Mouse (Mus musculus): Measurements from ENCODE around the gene Apbb2. TPM values are rescaled to one million over a fixed set of nuclear protein-coding genes. Genes with fewer than 3 reads are reported as not detected.

The Apbb2 gene
- polyA plus RNA-seq, 1 experiment from 2014 or later: 38.0 TPM

DNA sequence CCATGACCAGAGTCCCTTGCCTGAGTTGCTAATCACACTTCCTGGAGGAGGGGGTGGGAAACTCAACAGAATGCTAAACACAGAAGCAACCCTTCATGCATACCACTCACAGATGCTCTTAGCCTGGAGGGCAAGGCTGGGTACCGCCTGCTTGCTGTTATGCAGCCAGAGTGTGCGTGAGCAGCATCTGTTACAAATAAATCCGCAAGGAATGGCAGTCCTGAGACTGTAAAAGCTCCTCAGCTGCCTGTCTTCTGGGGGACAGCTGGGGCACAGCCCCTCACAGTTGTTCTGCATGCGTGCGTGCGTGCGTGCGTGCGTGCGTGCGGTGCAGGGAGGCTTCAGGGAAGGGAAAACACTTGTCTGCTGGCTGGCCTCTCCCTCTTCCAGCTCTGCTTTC lies 250.9 kb downstream of the Apbb2 start:
- TF ChIP-seq CTCF (IDR thresholded peaks at IDR 0.05): no peak
- CTCF ChIA-PET: interaction anchor here (1.1 to 2.8 kb wide), 4 partner anchors 12 to 125 kb away, joined by 3 to 8 read pairs (median 4); no protein-coding TSS in a partner anchor
- in situ Hi-C loops (cut with MboI; ENCODE audit: low pct_unique_long_range_greater_than_20kb): no loop called here
- POLR2A ChIA-PET: interaction anchor here (0.5 to 1.4 kb wide), 2 partner anchors 43 to 116 kb away, joined by 3 read pairs; no protein-coding TSS in a partner anchor
- H3K27me3 ChIP-seq: no peaks in the 10 kb centered on the region
- DNase-seq (ENCODE audit: low read depth, low spot score) (no peak), ATAC-seq (no peak)

- ATAC-seq: no peak
- CTCF ChIA-PET: interaction anchor here (1.1 to 1.7 kb wide), 4 partner anchors 11 to 37 kb away, joined by 3 to 5 read pairs (median 3); no protein-coding TSS in a partner anchor
- in situ Hi-C loops (cut with MboI; ENCODE audit: low pct_unique_long_range_greater_than_20kb): no loop called here
- DNase-seq (ENCODE audit: low read depth, low spot score): no peak
- TF ChIP-seq CTCF (IDR thresholded peaks at IDR 0.05): no peak
- no peaks in the 10 kb centered on the region for H3K27me3 ChIP-seq
- POLR2A ChIA-PET: interaction anchor here (0.5 kb wide), 1 partner anchor 19 kb away, joined by 3 read pairs; no protein-coding TSS in a partner anchor
Measured at GRCm38 (mm10) chr5:66363274-66364261, 255.0 kb downstream of the Apbb2 start.

DNA sequence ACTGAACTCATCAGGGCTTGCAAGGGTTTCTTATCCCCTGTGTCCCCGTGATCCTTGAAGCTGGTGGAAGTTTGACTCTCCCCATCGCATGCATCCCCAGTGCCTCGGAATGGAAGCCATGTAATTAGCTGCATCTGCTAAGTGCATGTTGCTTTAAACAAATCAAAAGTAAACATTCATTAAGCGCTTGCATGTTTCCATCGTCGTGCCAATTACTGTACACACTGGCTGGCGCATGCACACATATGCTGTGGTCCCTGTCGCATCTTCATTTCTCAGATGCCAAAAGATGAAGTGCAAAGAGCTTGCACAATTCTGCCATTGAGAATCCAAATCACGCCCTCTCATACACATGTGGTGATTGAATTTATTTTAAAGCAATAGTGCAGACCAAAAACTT lies 257.8 kb downstream of the Apbb2 start:
- in situ Hi-C loops (cut with MboI; ENCODE audit: low pct_unique_long_range_greater_than_20kb): no loop called here
- ATAC-seq (no peak), DNase-seq (ENCODE audit: low read depth, low spot score) (no peak)
- ChIA-PET POLR2A (no interaction called here), CTCF (interaction anchor here (0.7 to 1.7 kb wide), 7 partner anchors 9 to 33 kb away, joined by 3 to 7 read pairs (median 4); no protein-coding TSS in a partner anchor)
- no peaks in the 10 kb centered on the region for H3K27me3 ChIP-seq
- no peak for TF ChIP-seq CTCF (IDR thresholded peaks at IDR 0.05)

DNA sequence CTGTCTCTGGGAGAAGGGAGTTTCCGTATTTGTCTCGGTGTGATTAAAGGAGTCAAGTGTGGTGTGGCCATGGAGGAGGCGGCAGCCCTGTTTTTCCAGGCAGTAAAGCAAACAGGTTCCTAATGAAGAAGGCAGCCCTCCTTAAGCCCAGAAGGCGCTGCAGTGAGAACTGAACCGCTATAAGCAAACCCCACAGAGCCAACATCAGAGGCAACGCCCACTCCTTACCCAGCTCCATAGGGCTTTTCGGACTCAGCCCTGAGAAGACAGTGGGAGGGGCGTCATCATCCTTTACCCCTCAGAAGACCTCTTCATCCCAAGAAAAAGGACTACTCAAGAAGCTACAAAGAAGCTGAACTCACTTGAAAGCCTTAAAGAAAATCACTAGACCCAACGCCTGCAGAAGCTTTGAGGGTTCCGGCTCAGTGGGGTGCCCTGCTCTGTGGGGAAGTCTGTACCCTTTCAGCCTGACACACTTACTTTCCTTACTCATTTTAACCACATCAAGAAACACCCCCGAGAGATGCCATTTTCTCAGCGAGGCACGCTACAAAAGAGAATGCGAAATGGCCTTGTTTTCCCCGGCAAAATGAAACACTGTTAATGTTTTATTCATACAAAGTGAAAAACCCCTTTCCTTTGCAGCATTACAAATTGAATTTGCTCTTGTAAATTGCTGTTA lies 258.7 kb downstream of the Apbb2 start:
- ATAC-seq: no peak
- CTCF ChIA-PET: interaction anchor here (0.7 to 1.7 kb wide), 6 partner anchors 9 to 32 kb away, joined by 3 to 7 read pairs (median 4); no protein-coding TSS in a partner anchor
- in situ Hi-C loops (cut with MboI; ENCODE audit: low pct_unique_long_range_greater_than_20kb): no loop called here
- no peaks in the 10 kb centered on the region for H3K27me3 ChIP-seq
- no peak for DNase-seq (ENCODE audit: low read depth, low spot score)
- TF ChIP-seq CTCF (IDR thresholded peaks at IDR 0.05): no peak
- POLR2A ChIA-PET: no interaction called here

- no peak for TF ChIP-seq CTCF (IDR thresholded peaks at IDR 0.05)
- ChIA-PET POLR2A (no interaction called here), CTCF (interaction anchor here (0.9 to 1.7 kb wide), 2 partner anchors 12 to 13 kb away, joined by 3 to 5 read pairs; no protein-coding TSS in a partner anchor)
- no peak for DNase-seq (ENCODE audit: low read depth, low spot score)
- no peak for ATAC-seq
- in situ Hi-C loops (cut with MboI; ENCODE audit: low pct_unique_long_range_greater_than_20kb): no loop called here
- no peaks in the 10 kb centered on the region for H3K27me3 ChIP-seq
Measured at GRCm38 (mm10) chr5:66355147-66355546, 263.4 kb downstream of the Apbb2 start.

DNA sequence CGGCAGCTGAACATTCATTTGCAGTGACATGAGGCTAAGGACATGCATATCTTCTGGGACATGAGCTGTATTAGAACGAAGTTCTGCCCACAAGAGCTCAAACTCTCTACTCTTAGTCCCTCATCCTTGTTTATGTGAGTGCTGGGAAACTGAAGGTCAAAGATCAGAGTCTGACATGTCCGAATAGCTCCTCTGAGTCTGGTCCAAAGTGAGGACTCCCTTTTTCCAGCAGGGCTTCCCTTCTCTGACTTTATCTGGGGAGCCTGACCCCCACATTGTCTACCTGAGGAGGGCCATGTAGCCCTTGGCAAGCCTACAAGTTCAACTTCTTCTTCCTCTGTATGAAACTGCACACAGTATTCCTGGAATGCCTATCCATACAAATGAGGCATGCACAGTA lies 264.7 kb downstream of the Apbb2 start:
- H3K27me3 ChIP-seq: no peaks in the 10 kb centered on the region
- in situ Hi-C loops (cut with MboI; ENCODE audit: low pct_unique_long_range_greater_than_20kb): no loop called here
- ATAC-seq (no peak), DNase-seq (ENCODE audit: low read depth, low spot score) (no peak)
- no peak for TF ChIP-seq CTCF (IDR thresholded peaks at IDR 0.05)
- POLR2A ChIA-PET: no interaction called here
- CTCF ChIA-PET: interaction anchor here (0.8 to 1.9 kb wide), 2 partner anchors 15 to 79 kb away, joined by 3 to 8 read pairs; no protein-coding TSS in a partner anchor

DNA sequence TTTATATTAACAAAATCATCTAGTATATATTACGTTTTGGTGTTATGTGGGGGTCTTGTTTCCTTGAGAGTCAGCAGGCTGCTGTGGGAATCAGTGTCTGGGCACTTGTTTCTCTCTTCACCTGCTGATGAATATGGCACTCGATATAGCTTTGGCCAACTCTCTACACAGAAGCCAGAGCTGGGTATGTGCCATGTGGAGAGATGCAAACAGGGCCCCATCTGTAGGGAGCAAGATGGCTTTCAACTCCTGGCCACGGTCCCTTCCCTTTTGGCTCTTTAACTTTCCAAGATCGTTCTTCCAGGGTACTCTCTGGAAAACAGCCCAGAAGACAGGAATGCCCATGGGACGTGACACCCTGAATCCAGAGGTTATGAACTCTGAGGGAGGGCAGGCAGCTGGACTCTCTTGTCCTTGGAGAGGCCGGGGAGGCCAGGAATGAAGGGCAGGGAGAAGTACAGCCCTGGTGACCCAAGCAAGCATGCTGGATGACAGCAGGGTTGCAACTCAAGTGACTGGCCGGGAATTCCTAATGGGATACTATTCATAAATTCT lies 266.7 kb downstream of the Apbb2 start:
- POLR2A ChIA-PET: interaction anchor here (0.6 kb wide), 1 partner anchor 168 kb away, joined by 3 read pairs; no protein-coding TSS in a partner anchor
- H3K27me3 ChIP-seq: no peaks in the 10 kb centered on the region
- CTCF ChIA-PET: interaction anchor here (1.3 kb wide), 1 partner anchor 13 kb away, joined by 3 read pairs; no protein-coding TSS in a partner anchor
- DNase-seq (ENCODE audit: low read depth, low spot score) (no peak), ATAC-seq (no peak)
- TF ChIP-seq CTCF (IDR thresholded peaks at IDR 0.05): no peak
- in situ Hi-C loops (cut with MboI; ENCODE audit: low pct_unique_long_range_greater_than_20kb): no loop called here

GRCm38 (mm10) chr5:66351064-66351463 lies 267.5 kb downstream of the Apbb2 start:
- TF ChIP-seq CTCF (IDR thresholded peaks at IDR 0.05): no peak
- in situ Hi-C loops (cut with MboI; ENCODE audit: low pct_unique_long_range_greater_than_20kb): no loop called here
- H3K27me3 ChIP-seq: no peaks in the 10 kb centered on the region
- DNase-seq (ENCODE audit: low read depth, low spot score) (no peak), ATAC-seq (no peak)
- ChIA-PET POLR2A (interaction anchor here (0.9 kb wide), 1 partner anchor 267 kb away, joined by 3 read pairs; no protein-coding TSS in a partner anchor), CTCF (interaction anchor here (1.0 kb wide), 1 partner anchor 9 kb away, joined by 3 read pairs; no protein-coding TSS in a partner anchor)

- ATAC-seq (no peak), DNase-seq (ENCODE audit: low read depth, low spot score) (no peak)
- CTCF ChIA-PET: interaction anchor here (1.0 kb wide), 1 partner anchor 10 kb away, joined by 3 read pairs; no protein-coding TSS in a partner anchor
- no peak for TF ChIP-seq CTCF (IDR thresholded peaks at IDR 0.05)
- POLR2A ChIA-PET: interaction anchor here (0.9 kb wide), 1 partner anchor 267 kb away, joined by 3 read pairs; no protein-coding TSS in a partner anchor
- no peaks in the 10 kb centered on the region for H3K27me3 ChIP-seq
- in situ Hi-C loops (cut with MboI; ENCODE audit: low pct_unique_long_range_greater_than_20kb): no loop called here
Measured at GRCm38 (mm10) chr5:66350611-66351010, 268.0 kb downstream of the Apbb2 start.

DNA sequence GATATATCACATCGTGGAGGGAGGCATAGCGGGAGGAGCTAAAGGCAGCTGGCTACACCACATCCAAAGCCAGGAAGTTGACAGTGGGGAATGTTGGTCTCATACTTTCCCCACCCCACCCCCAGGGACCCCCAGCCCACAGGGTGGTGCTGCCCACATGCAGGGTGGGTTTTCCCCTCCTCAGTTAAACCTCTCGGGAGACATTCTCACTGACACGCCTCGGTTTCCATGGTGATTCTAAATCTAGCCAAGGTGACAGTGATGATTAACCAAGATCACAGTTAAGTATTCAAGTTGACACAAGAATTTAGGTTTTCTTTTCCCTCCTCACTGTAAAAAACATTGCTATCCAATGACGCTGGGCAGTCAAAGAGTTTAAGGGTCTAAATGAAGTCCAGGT lies 270.2 kb downstream of the Apbb2 start:
- no peak for TF ChIP-seq CTCF (IDR thresholded peaks at IDR 0.05)
- POLR2A ChIA-PET: no interaction called here
- H3K27me3 ChIP-seq: no peaks in the 10 kb centered on the region
- in situ Hi-C loops (cut with MboI; ENCODE audit: low pct_unique_long_range_greater_than_20kb): no loop called here
- no peak for DNase-seq (ENCODE audit: low read depth, low spot score)
- CTCF ChIA-PET: interaction anchor here (0.9 kb wide), 1 partner anchor 10 kb away, joined by 3 read pairs; no protein-coding TSS in a partner anchor
- ATAC-seq: no peak
